Mouse (Mus musculus) heart, postnatal 36 days (tissue): Measurements from ENCODE around the gene Vangl2. TPM values are rescaled to one million over a fixed set of nuclear protein-coding genes. Genes with fewer than 3 reads are reported as not detected.
"Not testable (repeated sequence)": the region's sequence is repeated elsewhere in the genome, so short reads cannot be mapped to it uniquely, and the experiment has no call there.

Source experiments
- DNase-seq, 2 experiments: peaks; one replicate each; pipeline ENCODE4 v3.0.0; 2021 to 2022
- intact Hi-C: fragments of 180-260 bp; cut with DNase I; formaldehyde crosslinking; loops from one replicate; pipeline ENCODE4 v1.15.1; 2025
- total RNA-seq, 2 experiments: library from RNA; stranded (reverse); gene quantifications; 2 replicates each; pipeline ENCODE4 v1.2.3; 2021

The Vangl2 gene
- total RNA-seq, 2 experiments from 2014 or later: 2.3 to 3.1 TPM

DNA sequence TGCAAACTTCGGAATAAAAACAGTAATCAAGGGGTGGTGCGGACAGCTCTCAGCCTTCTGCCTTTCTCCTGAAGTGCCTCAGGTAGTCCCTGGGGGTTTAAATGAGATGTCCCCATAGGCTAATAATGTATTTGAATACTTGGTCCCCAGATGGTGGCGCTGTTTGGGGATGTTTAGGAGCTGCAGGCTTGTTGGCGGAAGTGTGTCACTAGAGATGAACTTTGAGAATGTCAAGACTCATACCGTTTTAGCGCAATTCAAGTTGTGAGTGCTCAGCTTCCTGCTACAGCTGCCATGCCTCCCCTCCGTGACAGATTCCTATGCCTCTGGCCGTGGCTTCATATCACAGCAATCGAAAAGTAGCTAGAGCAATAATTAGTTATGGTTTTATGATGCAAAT lies 52.9 kb downstream of the Vangl2 start:
- intact Hi-C loops: no loop called here
- DNase-seq: no peak

DNA sequence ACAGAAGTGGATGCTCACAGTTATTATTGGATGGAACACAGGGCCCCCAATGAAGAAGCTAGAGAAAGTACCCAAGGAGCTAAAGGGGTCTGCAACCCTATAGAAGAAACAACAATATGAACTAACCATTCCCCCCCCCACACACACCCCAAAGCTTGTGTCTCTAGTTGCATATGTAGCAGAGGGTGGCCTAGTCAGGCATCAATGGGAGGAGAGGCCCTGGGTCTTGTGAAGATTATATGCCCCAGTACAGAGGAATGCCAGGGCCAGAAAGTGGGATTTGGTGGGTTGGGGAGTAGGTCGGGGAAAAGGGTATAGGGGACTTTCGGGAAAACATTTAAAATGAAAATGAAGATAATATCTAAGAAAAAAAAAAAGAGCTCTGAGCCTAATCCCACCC lies 53.9 kb downstream of the Vangl2 start:
- intact Hi-C loops: not testable (repeated sequence)

DNA sequence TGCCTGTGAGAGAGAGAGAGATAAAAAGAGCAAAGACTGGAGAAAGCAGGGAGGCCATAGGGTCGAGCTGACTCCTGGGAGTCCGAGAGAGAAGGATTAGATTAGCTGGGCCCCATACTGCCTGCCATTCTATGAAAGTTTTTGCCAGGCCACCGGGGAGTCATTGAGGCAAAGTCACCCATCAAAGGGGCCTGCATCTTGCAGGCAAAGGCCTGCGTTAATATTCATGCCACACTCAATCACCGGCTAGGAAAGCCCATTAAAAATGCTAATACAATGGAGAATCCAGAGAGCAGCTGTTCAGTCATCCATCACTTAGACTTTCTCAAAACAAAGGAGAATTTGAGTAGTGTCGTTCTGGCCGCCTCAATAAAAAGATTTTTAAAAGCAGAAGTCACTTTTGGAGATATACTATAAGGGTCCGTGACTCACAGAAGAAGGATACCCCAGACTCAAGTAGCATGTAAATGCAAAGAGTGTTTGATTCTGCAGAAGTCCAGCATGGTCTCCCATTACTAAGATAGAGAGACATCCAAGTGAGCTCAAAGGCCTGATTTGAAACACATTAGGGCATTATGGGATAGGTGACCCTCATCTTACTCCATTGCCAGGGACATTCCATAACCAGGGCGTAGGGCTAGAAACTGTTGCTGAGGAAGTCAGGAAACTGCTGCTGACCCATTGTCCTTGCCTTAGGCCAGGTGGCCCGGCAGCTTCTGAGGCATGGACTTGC lies 57.2 kb downstream of the Vangl2 start:
- intact Hi-C loops: no loop called here
- DNase-seq: no peak

More for the DNA sequence above, 53.9 kb downstream of the Vangl2 start:
- not testable (repeated sequence) for DNase-seq

DNA sequence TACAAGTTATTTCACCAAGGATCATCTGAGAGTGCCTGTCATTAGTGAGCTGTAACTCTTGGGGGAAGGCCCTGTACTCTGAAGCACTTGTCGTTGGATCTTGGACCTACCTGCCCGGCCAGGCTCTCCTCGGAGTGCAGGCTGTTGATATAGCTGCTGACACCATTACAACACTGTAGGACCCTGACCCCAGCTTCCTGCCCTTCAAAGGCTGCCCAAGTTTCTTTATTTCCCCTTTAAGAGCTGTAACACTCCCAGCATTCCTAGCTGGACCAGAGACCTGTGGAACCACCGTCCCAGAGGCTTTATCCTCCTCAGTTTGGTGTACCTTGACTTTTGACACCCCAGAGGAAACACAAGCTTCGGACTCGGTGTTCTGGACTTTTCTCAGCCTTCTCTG lies 59.0 kb downstream of the Vangl2 start:
- intact Hi-C loops: no loop called here
- no peak for DNase-seq

DNA sequence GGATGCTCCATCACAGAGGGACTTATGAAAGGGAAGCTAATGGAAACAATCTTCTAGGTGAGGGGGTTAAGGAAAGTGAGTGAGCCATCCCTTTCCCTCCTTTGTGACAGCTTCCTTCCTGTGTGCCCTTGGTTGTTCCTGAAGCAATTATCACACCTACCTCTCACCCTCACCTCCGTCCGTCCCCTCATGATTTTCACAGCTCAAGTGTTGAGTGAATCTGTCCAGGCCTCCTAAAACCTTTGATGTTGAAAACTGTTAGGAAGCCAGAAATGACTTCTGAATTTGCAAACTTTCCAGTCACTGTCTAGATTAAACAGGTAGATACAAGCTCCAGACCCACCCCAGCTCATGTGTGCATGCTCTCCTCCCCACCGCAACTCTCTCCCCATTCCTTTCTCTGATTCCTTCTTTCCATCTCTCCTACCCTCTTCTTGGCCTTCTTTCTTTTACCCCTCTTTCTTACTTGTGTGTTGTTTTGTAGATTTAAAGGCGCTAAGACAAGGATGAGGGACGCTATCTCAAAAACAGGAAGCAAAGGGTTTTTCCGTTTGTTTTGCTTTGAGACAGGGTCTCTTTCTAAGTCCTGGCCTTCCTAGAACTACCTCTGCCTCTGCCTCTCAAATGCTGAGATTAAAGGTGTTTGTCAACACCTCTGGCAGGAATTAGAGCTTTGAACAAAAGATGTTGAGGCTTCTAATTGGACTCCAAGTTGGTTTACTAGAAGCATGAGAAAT lies 62.0 kb downstream of the Vangl2 start:
- intact Hi-C loops: no loop called here
- DNase-seq: no peak

DNA sequence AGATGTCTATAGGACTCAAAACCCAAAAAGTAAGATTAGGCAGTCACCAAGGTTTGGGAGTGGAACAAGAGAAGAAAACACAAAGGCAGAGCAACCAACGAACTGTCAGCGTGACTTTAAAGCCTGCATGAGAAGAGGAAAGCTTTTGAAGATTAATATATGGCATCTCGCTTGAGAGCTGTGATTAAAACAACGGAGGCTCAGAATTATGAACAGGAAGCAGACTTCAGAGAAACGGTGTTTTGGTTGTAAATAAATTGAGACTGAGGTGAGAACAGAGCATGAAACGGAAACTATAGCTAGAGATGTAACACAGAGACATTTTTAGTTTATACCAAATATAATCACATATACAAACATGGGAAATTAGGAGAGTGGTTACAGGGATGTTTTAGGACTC lies 64.6 kb downstream of the Vangl2 start:
- intact Hi-C loops: no loop called here
- DNase-seq: no peak

DNA sequence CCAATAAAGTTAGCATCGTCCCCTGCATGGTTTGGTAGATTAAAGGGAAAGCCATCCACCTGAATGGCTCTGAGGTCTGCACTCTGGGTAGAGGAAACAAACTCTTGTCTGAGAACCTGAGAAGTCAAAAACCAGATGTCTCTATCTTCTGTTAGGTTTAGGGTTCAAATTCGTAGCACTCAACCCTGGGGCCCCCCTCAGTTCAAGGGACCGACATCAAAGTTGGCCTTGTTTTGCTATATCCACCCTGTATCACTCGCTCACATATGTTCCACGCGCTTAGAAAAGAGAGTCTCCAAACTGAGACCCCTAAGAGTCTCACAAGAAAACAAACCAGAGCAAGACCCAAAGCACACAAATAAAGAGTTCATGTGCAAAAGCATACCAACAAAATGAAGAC lies 66.5 kb downstream of the Vangl2 start:
- intact Hi-C loops: no loop called here
- no peak for DNase-seq

DNA sequence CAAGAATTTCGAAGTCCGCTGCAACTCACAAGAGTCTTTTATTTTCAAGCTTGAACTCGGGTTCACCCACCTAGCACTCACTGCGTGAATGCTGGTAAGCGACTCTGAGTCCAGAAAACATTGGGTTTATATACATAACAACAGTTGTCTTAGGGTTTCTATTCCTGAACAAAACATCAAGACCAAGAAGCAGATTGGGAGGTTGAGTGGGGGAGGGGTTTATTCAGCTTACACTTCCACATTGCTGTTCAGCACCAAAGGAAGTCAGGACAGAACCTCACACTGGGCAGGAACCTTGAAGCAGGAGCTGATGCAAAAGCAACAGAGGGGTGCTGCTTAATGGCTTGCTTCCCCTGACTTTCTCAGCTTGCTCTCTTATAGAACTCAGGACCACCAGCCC lies 67.5 kb downstream of the Vangl2 start:
- DNase-seq: no peak
- intact Hi-C loops: no loop called here

DNA sequence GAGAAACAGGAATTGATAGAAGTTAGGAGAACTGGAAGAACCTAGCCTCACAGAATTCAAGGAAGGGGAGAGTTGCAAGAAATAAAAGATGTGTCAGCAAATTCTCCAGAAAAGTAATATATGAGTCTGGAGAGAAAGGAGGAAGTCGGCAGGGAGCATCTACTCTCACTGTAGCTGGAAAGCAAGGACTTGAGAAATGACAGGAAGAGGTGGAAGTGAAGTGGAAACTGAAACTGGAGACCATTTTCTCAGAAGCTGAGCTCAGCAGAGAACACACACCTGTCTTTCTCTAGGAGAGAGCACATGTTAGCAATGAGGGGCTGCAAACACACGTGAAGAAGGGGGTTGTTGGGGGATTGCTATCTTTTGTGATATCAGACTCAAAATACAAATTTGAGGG lies 70.8 kb downstream of the Vangl2 start:
- no peak for DNase-seq
- intact Hi-C loops: no loop called here

DNA sequence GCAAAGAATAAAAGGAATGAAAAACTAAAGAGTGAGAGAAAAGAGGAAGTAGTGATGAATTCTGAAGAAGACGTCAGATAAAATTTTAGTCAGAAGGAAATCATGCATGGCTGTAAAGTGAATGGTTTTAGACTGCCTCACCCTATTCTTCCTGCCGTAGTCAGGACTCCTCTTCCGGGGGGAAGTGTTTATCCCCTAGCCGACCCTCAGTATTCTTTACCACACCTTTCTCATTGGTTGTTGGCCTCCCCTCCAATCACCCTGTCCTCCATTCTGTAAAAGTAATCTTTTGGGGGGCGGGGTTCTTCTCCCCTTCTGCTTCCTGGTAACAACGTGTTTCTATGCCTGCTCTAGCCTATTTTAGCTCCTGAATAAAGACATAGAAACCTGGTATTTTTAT lies 73.2 kb downstream of the Vangl2 start:
- intact Hi-C loops: no loop called here
- DNase-seq: no peak

Other genes starting within 250 kb of the Vangl2 start
- 1 to 10 TPM; 3.0 to 3.1 TPM for gene Cd84, start 188.7 kb downstream of the Vangl2 start, total RNA-seq
- under 1 TPM; 0.19 to 0.22 TPM for gene Gm10521, start 132.8 kb downstream of the Vangl2 start, total RNA-seq
- under 1 TPM; 0.27 to 0.31 TPM for gene Slamf6, start 110.9 kb downstream of the Vangl2 start, total RNA-seq
- not detected for gene Nhlh1, start 29.1 kb upstream of the Vangl2 start, total RNA-seq
- gene Copa, start 54.1 kb upstream of the Vangl2 start, total RNA-seq: 100 to 1,000 TPM; 112 to 113 TPM
- 10 to 100 TPM; 45.5 to 50.1 TPM for gene Ncstn, start 54.4 kb upstream of the Vangl2 start, total RNA-seq
- 100 to 1,000 TPM; 125 to 136 TPM for gene Pex19, start 98.3 kb upstream of the Vangl2 start, total RNA-seq
- gene Dcaf8, start 119.6 kb upstream of the Vangl2 start, total RNA-seq: 100 to 1,000 TPM; 124 to 129 TPM
- 10 to 100 TPM; 59.1 to 65.0 TPM for gene Pea15a, start 178.4 kb upstream of the Vangl2 start, total RNA-seq
- 1 to 10 TPM; 8.0 to 8.6 TPM for gene Casq1, start 191.4 kb upstream of the Vangl2 start, total RNA-seq
- not detected for gene Atp1a4, start 230.0 kb upstream of the Vangl2 start, total RNA-seq
- gene Igsf8, start 233.2 kb upstream of the Vangl2 start, total RNA-seq: 10 to 100 TPM; 10.9 to 12.4 TPM